Mouse (Mus musculus) cerebellum, adult (tissue): Measurements from ENCODE around the gene Nos1ap.

Source experiments
- ATAC-seq: cut with Nextera tagmentation; 2 replicates; pipeline ENCODE4 v1.9.2; 2017; ENCODE audit warnings: mild to moderate bottlenecking, moderate library complexity, mixed read lengths; ENCODE audit not compliant: insufficient number of reproducible peaks, low FRiP score, low TSS enrichment

Gene Nos1ap

DNA sequence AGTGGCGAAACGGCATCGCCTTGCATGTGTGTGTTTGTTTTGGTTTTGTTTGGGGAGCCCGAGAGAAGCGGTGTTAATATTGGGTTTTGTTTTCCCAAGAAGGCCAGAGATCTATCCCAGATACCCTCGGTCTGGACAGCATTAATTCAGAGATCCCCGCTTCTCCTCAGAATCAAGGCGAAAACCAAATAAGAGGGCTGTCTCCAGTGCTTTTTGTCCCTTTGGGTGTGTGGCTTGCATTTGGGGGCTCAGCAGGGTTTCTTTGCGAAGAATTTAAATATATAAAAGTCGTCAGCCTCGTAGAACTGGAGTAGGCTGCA, 340 bp upstream of the Nos1ap start:
- ATAC-seq = no peak

DNA sequence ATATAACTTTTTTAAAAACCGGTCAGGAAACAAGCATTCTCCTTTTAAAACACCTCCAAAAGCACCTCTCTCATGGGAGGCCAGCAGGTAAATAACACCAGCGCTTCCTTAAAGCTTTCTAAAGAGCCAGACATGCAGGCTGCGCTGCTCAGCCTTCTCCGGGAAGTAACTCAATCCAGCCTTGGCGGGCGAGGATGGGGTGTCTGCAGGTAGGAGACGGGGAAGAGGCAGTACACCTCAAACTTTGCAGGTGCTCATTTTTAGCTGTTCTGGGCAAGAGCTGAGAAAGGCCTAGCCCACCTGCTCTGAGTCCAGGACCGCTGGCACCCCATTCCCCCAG, 812 bp downstream of the Nos1ap start:
- ATAC-seq = peak; percentile 10; the same call in 1 of the 2 replicates

DNA sequence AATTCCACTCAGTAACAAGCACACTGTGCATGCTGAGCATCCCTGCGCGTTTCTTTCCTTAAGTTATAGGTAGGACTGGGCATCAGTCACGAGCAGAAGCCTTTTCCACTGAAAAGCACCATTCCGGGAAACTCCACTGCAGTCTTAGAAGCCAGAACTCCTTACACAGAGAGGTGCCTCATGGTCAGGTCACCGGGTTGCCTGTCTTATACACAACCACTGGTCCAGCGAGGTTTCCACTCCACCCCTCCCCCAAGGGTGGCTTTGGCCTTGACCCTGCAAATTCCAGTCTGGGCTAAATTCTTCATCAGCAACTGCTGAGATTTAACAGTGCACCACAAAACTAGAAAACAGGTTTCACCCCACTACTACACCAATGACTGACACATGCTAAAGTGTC, 1.3 kb downstream of the Nos1ap start:
- ATAC-seq = no peak

DNA sequence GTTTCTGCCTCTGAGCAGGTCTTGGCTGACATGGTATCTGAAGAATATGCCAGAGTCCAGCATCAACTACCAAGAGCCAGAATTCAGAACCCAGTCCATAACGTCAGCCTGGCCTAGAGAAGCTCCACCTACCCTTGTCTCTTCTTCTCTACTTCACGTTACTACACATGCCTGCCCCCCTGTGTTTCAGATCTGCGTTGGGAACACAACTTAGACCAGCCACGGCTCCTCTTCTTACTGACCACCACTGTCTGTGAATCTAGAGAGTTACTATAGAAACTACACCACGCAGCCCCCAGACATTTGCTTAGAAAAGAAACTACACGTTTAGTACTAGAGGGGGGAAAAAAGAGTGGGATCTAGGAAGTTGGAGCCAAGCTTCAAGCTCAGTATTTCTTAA, 2.9 kb downstream of the Nos1ap start:
- no peak for ATAC-seq

DNA sequence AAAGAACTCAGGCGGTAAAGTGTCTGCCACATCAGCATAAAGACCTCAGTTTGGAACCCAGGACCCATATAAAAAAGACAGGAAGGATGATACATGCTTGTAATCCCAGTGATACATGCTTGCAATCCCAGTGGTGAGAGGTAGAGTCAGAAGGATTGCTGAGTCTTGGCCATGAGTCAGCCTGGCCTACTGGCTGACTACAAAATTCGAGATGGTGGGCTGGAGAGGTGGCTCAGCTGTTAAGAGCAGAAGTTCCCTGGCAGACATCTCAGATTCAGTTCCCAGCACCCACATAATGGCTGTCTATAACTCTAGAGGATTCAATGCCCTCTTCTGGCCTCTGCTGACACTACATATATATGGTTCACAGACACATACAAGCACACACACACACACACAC, 5.7 kb downstream of the Nos1ap start:
- no peak for ATAC-seq

DNA sequence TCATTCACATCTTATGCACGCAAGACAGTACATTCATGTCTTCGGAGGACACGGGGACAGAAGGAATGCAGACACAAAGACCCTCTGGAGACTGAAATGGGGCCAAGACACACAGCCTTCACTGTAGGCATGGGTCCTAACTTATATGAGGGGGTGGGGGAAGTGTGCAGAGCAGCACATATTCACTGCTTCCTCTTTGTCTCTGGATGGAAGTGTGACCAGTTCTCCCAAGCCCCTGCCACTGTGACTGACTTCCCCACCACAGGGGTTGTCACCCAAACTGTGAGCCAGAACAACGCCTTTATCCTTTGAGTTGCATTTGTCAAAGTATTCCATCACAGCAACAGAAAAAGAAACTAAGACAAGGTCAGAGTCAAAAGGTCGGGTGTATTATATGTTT, 7.3 kb downstream of the Nos1ap start:
- no peak for ATAC-seq

DNA sequence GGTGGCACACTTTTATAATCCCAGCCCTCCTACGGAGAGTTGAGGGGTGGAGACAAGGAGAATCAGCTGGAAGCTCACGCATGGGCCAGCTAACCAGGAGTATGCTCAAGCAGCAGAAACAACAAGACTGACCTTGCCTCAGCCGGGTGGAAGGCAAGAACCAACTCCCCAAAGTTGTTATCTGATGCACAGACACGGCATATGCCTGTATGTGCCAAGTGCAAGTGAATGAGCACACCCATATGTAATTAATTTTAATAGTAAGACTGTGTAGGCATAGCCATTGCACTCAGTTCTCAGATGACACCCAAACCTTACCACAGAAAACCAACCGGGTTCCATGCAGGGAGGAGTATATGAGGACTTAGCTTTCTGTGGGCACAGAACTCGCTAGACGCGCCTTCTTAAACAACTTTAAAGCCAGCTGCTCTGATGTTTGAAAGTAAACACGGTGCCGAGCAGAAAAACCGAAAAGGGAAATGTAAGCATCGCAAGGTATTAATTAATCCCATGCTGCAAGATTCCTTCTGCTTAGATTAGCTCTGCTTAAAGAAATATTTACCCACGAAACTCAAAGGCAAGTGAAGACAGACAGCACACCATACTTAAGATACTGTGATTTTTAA, 9.1 kb downstream of the Nos1ap start:
- ATAC-seq = no peak

DNA sequence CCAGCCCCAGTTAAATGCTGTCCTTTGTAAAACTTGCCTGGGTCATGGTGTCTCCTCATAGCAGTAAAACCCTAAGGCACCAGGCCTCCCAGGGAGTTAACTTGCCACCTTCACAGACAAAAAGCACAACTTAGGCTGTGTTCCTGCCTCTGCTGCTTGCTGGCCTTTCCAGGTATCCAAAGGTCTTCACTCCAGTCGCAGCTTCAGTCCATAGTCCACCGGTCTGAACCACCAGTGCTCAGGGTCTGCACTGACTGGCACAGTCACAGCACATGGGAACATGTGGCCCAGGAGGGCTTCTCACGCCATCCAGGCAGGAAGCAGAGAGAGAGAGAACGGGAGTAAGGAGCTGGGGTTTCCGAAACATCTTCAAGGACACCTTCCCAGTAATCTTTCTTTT, 10.2 kb downstream of the Nos1ap start:
- no peak for ATAC-seq

DNA sequence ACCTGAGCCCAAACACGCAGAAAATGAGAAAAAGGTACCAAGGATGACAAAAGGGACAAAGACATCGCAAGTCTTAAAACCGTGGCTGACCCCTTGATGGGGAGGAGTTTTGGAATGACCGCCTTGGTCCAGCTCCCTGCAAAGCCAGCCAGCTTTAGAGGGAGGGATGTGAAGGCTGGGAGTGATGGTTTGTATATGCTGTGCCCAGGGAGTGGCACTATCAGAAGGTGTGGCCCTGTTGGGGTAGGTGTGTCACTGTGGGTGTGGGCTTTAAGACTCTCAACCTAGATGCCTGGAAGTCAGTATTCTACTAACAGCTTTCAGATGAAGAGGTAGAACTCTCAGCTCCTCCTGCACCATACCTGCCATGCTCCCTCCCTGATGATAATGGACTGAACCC, 10.6 kb downstream of the Nos1ap start:
- ATAC-seq = no peak

DNA sequence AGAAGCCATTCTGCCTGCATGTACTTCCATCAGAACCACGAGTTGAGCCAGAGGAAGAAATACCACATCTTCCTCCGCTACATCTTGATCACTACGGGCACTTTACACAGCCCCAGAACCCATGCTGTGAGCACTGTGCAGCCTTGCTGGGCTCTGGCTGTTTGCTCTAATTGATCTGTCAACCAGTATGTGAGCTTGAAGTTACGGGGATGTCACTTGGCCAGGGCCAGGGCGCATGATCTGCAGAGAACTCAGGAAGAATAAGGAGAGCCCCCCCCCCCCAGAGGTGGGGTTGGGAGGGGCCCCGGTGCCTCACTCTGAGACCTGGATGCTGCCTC, 13.0 kb downstream of the Nos1ap start:
- no peak for ATAC-seq

DNA sequence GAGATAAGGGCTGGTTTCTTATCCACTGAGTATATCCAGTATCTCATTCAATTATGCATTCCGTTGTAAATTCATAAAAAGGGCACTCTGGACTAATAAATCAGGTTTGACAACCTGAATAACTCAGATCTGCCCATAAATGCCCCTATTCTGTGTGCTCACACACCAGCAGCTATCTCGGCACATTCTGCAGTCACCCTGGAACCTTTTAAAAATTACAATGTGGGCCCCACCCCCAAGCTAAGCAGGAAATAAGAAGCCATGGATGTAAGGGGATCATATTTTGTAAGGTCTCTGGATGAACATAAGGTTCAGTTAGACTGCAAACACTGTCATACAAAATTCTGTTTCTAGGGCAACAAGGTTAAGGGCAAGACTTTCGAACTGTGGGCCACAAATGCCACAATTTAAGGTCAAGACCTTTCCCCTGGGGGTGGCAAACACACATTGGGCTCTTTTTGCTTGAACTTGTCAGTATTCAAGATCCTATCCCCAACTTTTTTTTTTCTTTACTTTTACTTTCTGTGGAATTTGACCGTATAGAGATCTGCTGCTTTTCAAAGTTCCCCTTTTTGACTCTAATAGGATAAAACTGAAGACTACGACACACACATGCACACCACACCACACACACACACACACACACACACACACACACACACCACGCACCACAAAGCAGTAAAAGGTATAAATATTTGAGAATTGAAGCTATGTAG, 13.5 kb downstream of the Nos1ap start:
- ATAC-seq = no peak

DNA sequence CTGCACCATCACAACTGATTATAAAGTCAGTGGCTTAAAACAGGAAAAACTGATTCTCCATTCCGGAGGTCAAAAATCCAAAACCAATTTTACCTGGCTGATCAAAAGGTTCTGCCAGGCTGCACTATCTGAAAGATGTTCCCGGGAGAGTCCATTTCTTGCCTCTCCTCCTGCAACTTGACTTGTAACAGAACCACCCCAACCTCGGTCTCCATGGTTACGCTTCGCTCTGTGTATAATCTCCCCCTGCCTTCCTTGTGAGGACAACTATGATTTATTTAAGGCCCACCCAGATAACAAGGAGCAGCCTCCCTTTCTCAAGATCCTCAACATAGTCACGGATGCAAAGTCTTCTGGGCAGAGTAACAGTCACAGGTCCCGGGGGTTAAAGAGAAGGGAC, 16.5 kb downstream of the Nos1ap start:
- no peak for ATAC-seq

DNA sequence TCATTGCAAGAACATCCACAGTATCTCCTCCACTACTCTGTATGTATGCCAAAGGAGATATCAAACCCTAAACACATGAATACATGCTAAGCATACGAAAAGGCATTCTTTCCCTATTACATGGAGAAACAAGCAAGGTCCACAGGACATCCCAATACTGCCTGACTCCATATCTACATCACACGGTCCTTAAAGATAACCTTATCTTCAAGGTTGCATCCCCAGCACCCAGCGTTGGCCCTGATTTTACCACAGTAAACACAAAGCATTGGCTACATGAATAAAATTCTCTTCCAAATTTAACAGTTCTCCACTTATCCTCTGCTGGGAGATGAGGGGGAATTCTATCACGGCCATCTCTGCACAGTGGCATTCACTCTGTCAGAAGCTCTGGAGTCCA, 22.7 kb downstream of the Nos1ap start:
- ATAC-seq = no peak

DNA sequence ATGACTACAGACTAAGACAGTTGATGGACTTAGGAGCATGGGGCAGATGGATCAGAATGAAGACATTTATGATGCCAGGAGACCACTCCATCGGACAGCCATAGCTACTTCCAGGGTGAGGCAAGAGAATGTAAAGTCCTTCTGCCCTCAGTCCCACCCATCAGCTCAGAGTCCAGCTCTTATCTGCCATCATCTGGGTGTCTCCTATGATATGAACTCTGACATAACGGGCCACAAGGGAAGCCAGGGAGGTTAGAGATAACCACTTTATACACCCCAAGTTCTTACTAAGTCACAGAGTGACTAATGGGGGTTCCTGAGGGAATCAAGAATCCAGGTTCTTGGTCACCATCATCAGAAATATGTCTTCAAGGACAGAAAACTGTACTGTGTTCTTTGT, 23.1 kb downstream of the Nos1ap start:
- no peak for ATAC-seq

DNA sequence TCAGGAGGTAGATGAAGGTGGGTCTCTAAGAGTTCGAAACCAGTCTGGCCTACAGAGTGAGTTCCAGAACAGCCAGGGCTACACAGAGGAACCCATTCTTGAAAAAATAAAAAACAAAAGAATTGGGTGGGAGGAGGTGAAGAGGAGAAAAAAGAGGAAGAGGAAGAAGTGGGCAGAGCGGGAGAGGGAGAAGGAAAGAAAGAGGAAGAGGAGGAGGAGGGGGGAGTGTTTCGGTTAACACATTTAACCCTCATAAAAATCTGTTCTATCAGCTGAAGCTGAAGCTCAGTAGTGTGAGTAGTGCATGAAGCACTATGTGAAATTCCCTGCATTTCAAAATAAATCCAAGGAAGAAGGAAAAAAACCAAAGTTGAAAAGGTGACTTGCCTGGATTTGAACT, 24.7 kb downstream of the Nos1ap start:
- no peak for ATAC-seq

DNA sequence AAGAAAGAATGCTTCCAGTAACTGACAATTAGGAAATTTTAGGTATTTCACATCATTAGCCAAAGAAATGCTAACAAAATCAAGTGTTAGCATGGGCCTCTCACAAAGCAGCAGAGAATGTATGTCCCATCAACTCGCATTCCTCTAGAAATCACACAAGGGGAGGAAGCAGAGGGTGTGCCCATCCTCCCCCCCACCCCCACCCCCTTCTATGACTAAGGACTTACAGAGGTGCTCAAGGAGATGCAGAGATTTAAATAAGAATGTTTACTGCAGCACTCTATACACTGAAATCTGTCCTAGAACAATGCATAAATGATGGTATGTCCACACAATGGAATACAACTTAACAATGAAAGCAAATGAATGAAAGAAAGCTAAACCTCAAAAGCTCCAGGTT, 27.2 kb downstream of the Nos1ap start:
- ATAC-seq = no peak

DNA sequence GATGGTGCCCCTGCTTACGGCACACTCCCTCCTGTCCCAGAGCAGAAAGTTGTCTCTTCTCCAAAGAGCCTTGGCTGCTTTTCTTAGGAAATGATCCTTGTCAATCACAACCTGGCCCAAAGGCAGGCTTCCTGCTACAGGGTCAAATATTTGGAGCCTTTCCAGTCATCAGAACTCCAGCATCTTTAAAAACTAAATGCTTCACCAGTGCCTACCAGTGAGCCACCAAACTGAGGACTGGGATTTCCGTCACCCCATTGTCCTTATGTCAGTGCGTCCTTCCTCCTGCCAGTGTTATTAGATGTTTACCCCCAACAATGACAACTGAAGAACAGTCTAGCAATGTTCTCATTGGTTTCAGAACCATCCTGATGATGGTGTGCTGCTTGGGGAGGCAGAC, 28.9 kb downstream of the Nos1ap start:
- ATAC-seq = no peak

DNA sequence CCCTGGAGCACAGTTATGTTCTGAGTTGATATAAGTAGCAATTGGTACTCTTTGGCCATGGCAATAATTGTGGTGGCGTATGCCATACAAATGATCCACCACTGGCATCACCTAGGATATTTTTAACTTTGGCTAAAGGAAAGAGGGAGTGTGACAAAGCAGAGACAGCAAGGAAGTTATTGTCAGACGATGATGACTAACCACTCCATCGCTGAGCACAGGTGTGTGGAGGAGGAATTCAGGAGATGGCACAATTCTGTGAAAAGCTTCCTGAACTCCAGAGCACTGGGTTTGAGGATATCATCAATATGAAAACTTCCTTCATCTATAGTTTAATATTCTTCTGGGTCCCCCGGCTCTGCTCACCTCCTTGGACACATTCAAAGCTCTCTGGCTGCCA, 31.7 kb downstream of the Nos1ap start:
- no peak for ATAC-seq

DNA sequence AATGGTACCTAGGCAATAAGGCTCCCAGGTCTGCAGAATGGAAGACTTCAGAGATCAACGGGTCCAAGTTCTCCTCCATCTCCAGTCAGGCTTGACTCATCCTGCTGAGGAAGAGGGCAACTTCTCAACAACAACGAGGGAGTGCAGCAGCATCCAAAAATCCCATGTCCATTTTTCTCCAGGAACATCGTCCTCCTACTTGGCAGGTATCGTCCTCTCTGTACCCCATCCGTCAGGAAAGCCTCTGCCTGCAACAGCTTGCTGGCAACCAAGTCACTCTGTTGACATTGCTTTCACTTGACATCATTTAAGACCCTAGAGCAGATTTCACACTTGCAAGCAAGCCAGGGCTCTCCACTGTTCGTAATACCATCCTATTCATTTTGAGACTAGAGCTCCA, 33.0 kb downstream of the Nos1ap start:
- ATAC-seq = no peak

DNA sequence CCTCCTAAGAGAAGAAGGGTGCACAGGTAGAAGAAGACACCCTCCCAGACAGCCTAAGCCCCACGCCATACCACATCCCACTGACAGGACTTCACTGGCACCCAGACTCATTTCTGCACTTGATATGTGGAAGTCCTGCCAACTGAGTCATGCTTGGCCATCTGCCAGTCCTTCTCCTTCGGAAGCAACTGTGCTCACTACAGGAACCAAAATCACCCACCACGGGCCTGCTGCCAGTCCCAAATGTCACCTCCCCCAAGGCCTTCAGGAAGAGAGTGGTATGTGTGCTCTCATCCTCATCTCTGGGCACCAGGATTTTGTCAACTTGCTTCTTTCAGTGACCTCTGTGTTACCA, 34.7 kb downstream of the Nos1ap start:
- no peak for ATAC-seq

DNA sequence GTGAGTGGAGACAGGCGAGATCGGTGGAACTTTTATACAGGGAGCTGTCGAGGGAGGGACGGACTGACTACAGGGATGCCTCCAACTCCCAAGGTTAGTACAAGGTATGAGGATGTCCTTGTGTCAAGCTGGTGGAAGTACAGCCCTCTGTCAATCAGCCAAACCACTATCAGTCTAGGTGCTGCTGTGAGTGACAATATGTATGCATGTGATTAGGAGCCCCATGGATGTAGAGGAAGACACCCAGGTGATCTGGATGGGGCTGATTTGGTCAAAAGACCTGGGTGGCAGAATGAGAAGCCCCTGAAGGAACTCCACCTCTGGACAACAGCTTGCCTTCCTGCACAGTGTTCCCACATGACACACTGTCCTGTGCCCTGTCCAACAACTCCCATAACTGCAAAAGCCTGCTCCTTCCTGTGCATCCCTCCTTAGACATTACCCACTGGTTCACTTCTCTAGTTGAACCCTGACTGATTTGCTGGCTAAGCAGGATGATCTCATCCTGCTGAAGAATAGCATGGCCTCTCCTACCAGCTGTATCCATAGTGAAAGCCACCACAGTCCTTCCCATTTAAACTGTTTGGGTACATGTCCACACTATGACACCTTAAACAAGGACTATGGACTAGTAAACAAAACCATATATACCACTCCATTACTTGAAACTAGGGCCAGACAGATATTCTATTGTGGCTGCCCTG, 35.3 kb downstream of the Nos1ap start:
- ATAC-seq = no peak

DNA sequence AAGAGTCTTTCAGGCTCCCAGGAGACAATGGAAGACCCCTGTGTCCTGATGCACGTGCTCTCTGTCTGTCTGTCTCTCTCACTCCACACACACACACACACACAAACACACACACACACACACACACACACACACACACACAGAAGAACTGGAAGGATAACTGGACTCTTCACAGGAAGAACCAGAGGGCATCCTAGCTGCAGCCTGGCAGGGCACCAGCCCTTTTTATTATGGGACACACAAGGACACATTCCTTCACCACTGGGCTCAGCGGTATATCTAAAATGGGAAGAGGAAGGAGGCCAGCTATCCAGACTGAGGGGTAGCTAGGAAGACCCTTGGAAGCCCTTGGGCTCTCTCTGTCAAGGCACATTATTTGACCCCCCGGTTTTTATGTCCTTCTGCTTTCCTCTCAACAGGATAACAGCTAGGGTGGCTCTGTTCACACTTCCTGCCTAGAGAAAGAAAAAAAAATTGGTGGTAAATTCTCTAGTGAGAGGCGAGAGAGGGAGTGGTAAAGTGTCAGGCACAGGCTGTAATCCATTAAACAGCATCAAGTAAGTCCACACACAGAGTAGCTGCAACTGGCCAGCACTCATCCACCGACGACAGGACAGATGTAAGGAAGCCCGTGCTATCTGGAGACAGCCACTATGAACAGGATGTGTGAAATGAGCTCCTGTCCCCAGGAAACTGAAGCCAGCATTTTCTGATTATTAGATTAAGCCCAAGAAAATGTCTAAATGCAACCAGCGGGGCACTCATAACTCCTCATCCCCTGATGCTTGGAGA, 38.8 kb downstream of the Nos1ap start:
- ATAC-seq = no peak
